Mouse (Mus musculus): ENCODE results near the gene Tcp11. TPM values are rescaled to one million over a fixed set of nuclear protein-coding genes. Genes with fewer than 3 reads are reported as not detected.

The Tcp11 gene
- total RNA-seq (2015) (0.67 and 1.4 TPM in 2 replicates), total RNA-seq (2017) (2.4 and 2.5 TPM in 2 replicates)

DNA sequence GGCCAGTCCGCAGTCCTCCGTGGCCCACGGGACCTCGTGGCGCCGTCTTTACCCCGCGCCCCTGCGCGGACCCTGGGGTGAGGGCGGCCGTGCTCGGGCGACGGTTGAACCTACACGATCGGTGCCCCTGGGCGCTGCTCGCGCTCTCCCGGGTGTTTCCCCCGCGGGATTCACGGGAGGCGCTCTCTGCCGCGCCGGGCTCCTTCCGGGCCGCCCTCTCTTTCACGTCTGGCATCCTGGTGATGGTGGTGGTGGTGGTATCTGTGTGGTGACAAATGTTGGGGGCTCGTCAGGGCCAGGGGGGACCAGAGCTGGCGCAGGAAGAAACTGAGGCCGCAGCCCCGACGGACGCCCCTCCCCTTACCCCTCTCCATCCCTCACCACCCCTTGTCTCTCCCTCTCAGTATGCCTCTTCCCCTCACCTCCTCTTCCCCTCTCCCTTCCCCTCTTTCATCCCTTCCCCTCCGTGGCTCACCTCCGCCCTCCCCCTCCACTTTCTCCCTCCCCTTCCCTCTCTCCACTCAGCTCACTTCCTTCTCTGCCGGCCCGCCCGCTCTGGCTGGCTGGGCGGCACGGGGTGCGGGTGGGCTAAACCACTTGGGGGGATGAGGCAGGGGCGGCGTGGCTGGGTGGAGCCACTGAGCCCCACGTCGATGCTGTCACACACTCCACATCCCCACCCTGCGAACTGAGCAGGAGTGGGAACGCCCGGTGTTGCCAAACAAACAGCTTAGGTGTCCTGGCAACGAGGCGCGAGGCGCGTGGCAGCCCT, at the start of gene Tcp11:
Gene Tcp11, minus strand, starts transcription at position 595 of the 772 bp plus-strand sequence.
- ATAC-seq (replicated peaks; ENCODE audit: poor library complexity), result peak; percentile 74

DNA sequence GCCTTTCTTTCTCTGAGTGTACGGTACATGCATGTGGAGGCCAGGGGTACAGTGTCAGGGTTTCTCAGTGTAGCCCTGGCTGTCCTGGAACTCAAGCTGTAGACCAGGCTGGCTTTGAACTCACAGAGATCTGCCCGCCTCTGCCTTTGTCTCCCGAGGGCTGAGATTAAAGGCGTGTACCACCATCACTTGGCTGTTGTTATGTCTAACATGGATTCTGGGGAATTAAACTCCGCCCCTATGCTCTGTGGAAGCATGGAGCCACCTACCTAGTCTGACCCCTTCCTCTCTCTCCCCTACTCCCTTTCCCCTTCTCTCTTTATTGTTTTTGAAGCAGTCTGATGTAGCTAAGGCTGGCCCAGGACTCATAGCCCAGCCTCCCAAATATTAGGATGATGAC, 49.4 kb upstream of the Tcp11 start:
- ATAC-seq (replicated peaks; ENCODE audit: poor library complexity), result no peak

DNA sequence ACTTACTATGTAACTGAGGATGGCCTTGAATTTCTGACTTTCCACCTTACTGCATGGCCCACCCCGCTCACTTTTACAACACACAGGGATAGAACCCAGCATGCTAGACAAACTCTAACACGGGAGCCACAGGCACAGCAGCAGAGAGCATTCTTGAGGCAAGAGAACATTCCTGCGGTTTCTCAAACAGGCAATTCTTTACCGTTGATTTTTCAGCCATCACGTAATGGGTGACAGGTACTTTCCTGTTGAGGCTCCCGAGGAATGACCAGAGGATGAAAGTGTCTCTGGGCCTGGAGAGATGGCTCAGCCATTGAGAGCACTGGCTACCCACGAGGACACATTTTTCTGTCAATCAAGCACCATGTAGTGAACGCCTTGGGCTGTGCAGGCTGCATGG, 43.9 kb upstream of the Tcp11 start:
- no peak for ATAC-seq (replicated peaks; ENCODE audit: poor library complexity)

DNA sequence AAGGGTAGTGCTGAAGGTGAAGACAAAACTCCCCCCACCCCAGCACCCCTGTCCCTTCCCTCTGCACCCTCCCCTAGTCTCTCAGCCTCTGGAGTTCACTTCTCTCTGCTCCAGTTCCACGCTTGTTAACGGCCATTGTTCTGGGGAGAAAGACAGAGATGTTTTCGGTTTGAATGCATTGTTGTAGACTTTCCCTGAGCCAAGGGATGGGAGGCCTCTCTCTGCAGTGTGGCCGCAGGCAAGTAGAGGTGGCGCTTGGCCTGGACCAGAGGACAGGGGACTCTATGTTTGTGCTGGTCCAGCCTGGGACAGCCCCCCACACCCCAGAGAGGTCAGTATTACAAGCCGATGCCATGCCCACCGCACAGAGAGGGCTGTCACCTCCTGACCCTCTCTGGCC, 43.2 kb upstream of the Tcp11 start:
- no peak for ATAC-seq (replicated peaks; ENCODE audit: poor library complexity)

DNA sequence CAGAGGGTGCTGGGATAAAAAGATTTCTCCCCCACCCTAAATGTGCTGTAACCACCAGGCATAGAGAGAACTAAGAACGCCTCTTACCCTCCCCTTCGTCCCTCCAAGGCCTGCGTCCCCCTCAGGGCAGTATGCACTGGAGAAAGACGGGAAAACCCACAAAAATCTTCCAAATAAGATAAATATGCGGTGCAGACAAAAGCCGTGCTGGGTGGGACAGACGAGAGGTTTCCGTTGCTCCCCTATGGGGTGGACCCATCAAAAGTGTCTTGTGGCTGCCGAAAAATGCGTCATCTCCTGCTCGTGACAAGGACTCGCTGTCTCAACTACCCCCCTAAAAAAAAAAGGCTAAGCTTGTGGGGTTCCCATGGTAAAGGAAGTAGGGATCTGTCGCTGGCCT, 42.5 kb upstream of the Tcp11 start:
- no peak for ATAC-seq (replicated peaks; ENCODE audit: poor library complexity)

DNA sequence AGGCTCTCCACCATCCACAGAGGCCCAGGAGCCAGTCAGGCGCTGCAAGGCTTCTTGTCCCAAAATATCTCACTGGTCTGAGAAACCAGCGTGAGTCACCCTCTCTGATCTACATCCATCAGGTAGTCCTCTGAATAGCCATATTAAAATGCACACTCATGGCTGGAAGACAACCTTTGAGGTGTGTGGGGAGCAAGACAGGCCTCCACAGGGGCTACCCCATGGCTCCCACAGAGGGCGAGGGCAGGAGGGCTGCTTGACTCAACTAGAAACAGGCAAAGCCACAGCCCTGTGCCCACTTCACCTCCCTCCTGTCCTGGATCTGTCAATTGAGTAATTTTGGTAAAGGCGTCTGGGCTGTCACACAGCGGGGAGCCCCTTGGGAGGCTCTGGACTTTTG, 40.0 kb upstream of the Tcp11 start:
- no peak for ATAC-seq (replicated peaks; ENCODE audit: poor library complexity)

DNA sequence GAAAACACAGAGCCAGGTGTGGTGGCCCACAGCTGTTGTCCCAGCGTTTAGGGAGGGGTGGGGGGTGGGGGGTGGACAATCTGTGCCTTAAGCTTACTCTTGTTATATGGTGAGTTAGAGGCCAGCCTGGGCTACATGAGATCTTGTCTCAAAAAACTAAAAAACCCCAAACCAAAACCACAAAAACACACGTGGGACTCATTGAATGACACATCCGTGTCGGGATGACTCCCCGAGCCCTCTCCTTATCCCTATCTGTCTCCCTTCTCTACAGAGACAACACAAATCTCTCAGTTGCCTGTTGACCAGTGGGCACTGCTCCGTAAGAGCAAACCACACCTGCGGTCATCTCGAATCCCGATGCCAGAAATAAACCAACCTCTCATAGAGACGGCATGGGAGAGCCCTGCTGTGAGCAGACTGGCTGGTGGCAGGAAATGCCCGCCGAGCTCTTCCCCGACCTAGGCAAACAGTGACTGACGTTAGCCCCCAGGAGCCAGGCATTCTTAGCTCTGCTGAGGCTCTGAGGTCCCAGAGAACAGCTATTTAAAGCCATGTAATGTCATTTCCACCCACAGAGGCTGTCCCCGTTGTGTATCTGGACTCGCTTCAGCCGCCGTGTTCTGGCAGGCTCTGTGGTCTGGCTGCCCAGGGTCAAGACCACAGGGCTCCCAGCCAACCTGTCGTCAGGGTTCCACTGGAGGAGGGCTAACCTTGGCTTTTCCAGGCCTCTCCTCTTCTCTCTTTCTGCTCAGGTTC, 37.2 kb upstream of the Tcp11 start:
- ATAC-seq (replicated peaks; ENCODE audit: poor library complexity), result no peak

DNA sequence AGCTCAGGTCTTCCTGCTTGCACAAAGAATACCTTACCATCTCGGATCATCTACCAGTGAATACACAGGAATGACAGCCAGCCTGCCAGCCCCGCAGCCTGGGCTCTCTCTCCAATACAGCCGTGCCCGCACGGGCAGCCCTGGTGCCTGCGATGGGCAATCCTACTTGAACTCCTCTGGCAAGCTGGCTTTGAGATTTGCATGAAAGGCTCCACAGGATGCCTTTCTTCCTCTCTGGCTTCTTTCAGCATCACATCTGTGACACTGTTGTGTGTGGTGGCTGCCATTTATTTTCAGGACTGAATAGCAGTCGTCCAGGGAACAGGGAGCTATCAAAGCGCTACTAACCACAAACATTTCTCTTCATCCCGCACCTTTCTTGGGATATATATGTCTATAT, 35.9 kb upstream of the Tcp11 start:
- ATAC-seq (replicated peaks; ENCODE audit: poor library complexity), result no peak

DNA sequence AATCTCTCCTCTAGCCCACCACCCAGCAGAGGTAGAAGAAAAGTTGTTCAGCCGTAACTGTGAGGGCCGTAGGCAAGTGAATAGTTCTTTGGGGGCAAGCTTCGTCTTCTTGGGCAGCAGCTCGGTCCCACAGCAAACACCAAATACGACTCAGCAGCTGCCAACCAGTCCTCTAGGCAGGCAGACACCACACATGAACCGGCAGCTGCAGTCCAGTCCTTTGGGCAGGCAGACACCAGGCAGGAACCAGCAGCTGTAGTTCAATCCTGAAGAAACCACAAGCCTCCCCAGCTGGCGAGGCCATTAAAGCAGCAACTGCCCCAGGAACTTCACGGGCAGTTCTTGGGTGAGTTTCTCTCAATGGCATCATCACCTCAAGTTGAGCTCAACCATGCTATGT, 31.8 kb upstream of the Tcp11 start:
- no peak for ATAC-seq (replicated peaks; ENCODE audit: poor library complexity)

DNA sequence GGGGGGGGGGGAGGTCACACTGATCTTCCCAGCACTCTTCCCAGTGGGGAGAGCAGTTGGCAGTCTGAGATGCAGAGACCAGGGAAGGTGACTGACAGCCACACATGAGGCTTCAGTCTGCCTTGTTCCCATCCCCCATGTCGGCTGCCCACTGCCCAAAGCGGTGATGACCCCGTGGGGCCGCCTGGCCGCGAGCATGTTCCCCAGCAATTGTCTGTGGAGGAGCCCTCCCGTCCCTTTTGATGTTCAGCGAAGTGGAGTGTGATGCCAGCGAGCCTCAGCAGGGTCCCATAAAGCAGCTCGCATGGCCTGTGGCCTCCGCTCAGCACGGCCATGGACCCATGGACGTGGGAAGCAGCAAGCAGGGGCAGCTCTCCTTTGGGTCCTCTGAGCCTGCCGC, 26.8 kb upstream of the Tcp11 start:
- ATAC-seq (replicated peaks; ENCODE audit: poor library complexity), result no peak

DNA sequence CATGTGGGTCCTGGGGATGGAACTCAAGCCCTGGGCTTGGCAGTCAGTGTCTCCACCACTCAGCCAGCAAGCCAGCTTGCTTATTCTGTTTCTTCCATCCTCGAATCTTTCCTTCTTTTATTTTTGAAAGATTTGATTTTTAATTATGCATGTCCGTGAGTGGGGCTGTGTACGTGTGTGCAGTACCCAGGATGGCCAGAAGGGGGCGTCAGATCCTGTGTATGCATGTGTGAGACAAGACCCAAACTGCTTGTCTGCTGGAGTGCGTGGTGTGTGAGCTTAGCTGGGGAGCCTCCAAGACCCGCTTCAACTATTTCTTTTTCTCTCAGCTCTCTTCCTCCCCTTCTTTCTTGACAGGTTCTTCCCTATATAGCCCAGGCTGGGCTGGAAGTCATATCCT, 25.9 kb upstream of the Tcp11 start:
- ATAC-seq (replicated peaks; ENCODE audit: poor library complexity), result no peak

DNA sequence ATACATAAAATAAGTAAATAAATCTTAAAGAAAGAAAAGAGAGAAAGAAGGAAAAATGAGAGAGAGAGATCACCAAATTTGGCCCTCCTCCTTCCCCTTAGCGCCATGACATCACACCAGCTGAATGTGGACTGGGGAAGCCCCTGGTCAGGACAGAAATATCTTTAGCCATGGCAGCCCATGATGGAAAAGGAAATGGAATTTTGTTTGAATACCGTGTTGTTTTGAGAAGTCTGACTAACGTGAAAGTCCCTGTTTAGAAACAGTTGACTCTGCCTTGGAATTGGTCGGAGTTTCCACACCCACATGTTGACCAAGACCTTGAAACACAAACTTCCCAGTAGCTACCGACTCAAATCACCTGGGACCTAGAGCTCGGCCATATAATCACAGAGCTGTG, 24.0 kb upstream of the Tcp11 start:
- no peak for ATAC-seq (replicated peaks; ENCODE audit: poor library complexity)

DNA sequence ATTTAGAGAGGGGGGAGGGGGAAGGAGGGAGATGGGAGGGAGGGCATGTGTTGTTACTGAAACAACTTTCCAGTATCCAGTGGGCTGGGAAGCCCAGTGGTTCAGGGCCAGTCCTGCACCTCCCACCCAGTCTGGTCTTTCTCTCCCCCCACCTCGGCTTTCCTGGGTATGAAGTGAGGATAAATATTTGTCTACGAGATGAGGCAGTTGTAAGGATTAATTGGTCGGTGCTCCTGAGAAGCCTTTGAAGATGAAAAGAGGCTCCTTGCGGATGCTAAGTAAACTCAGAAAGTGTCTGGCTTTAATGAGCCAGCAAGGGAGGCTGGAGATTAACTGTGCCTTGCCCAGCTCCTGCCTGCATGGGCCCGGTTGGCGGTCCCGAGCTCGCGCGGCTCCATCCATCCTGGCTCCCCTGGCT, 21.5 kb upstream of the Tcp11 start:
- ATAC-seq (replicated peaks; ENCODE audit: poor library complexity), result no peak

DNA sequence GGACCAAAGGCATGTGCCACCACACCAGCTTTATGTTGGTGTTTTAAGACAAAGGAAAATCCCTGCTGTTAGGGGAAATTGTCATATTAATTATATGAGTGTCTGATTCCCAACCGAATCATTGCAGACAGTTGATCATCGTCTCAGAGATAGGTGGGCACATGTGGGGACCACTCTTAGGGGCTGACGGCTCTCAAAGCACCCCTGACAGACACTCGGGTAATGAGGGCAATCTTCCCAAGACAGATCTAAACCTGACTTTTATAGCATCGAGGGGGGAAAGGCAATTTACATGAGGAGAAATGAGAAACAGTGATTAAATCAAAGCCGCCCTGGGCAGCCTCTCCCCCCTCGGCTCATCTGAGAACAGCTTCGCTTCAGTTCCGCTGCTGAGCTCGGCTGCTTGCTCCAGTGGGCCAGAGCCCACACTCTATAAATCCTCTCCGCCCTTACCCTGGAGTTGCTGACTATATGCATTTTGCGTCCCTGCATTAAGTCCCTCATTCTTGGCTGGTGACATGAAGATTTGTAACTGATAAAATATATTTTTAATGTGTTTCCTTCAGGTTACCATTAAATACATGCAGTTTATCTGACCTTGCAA, 20.9 kb upstream of the Tcp11 start:
- ATAC-seq (replicated peaks; ENCODE audit: poor library complexity), result no peak

DNA sequence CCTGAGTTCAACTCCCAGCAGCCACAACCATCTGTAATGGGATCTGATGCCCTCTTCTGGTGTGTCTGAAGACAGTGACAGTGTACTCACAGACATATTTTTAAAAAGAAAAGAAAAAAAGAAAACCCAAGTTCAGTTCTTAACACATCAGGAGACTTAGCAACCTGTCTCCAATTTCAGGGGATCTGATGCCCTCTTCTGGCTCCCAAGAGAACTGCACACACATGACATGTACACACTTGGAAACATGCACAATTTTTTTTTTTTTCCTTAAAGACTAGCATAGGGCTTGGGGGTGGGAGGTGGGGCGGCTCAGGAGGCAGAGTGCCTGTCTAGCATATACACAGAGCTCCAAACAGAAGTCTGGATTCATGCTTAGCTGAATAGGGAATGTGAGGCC, 20.2 kb upstream of the Tcp11 start:
- ATAC-seq (replicated peaks; ENCODE audit: poor library complexity), result no peak

DNA sequence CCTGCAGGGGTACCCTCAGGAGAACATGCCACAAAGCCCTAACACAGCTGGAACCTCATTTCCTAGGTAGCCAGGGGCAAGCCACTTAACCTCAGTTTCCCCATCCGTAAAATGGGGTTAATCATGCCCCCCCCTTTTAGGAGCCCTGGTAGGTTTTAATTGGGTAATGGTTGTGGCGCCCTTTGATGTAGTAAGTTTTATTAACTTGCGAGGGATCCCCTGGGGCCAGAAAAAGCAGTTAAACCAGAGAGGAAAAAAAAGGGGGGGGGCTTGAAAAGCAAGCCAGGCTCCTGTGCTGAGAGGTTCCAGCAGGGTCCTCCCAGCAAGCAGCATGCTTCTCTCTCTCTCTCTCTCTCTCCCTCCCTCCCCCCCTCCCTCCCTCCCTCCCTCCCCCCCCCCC, 18.6 kb upstream of the Tcp11 start:
- ATAC-seq (replicated peaks; ENCODE audit: poor library complexity), result no peak

DNA sequence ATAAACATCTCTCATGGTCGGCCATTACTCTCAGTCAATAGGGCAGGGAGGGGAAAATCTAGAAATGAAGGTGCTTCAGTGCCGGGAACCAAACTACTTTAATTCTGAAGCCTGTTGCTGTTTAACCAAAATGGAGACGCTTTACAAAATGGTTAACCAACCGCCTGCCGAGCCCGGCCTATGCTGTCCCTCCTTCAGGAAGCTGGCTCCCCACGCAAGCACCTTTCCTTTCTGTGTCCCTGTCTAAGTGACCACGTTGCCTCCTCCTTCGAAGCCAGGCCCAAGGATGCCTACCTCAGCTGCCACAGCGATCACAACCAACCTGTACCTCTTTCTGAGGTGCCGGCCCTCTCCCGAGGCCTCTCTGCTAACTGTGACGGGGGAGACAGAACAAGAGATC, 16.9 kb upstream of the Tcp11 start:
- ATAC-seq (replicated peaks; ENCODE audit: poor library complexity), result no peak

DNA sequence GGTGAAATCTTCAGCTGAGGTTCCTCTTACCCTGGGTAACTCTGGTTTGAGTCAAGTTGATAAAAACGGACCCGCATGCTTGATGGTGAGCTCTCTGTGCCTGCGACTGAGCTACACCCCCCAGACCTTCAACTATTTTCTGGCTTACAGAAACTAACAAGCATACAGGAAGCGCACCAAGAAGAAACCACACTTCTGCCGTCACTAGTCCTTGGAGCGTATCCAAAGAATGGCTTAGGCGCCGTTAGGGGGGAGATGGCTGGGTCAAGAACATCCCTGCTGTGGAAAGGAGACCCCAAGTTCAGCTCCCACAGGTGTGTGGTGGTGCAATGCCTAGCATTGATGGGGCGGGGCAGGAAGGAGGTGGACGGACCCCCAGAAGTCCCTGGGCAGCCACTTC, 16.0 kb upstream of the Tcp11 start:
- ATAC-seq (replicated peaks; ENCODE audit: poor library complexity), result peak; percentile 48; the same call in 1 of the 2 replicates

DNA sequence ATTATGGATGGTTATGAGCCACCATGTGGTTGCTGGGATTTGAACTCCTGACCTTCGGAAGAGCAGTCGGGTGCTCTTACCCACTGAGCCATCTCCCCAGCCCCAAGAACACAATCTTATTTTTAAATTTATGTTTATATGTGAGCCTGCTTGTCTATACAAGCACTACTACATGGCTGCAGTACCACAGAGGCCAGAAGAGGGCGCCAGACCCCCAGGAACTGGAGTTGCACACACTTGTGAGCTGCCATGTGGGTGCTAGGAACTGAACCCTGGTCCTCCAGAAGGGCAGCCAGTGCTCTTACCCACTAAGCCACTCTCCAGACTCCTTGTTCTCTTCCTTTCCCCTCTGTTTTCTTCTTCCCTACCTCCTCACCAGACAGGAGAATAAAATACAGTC, 13.4 kb upstream of the Tcp11 start:
- no peak for ATAC-seq (replicated peaks; ENCODE audit: poor library complexity)

DNA sequence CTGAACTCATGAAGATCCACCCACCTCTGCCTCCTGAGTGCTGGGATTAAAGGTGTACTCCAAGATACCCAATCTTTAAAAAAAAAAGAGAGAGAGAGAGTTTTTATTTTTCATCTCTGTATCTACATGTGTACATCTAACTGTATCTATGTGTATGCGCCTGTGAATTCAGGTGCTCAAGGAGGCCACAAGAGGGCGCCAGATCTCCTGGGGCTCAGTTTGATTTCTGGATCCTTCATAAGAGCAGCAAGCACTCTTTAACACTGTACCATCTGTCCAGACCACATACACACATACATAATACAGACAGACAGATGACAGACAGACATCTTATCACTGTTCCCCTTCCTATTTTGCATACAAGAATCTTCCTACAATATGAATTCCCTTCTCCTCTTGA, 11.9 kb upstream of the Tcp11 start:
- no peak for ATAC-seq (replicated peaks; ENCODE audit: poor library complexity)

DNA sequence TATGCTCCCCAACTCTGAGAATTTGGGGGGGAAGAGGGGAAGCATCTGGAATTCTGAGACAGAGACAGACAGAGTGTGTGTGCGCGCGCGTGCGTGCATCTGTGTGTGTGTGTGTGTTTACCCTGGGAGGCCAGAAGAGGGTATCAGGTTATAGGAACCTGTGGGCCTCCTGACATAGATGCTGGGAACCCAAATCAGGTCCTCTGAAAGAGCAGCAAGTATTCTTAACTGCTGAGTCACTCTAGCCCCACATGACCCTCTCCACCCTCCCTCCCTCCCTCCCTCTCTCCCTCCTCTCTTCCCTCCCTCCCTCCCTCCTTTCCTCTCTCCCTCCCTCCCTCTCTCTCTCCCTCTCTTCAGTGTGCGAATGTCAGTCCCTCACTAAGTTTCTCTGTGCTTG, 8.3 kb upstream of the Tcp11 start:
- no peak for ATAC-seq (replicated peaks; ENCODE audit: poor library complexity)

DNA sequence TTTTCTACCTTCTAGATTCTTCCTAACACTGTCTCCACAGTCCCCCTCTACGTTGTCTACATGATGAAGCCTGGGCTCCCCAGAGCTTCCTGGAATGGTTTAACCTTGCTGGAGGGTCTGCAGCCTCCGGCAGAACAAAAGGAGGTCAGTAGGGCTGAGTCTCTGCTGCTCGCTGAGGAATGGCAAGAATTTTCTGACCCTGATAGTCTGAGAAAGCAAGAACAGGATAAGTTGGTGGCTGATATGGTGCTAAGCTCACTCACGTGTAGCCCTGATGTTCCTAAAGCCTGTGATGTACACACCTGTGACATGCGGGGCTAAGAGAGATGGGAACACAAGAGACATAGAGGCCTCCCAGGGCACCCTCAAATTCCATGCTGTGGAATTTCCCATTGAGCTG, 7.0 kb upstream of the Tcp11 start:
- no peak for ATAC-seq (replicated peaks; ENCODE audit: poor library complexity)
